Mouse (Mus musculus): ENCODE measurements at regions not wholly inside any gene's neighbourhood (a gene's known extent, or its start where the extent isn't known, plus 50 kb on each side); places are given as distances from the start of the nearest gene placed in this dataset.
"Not testable (repeated sequence)": the region's sequence is repeated elsewhere in the genome, so short reads cannot be mapped to it uniquely, and the experiment has no call there.

DNA sequence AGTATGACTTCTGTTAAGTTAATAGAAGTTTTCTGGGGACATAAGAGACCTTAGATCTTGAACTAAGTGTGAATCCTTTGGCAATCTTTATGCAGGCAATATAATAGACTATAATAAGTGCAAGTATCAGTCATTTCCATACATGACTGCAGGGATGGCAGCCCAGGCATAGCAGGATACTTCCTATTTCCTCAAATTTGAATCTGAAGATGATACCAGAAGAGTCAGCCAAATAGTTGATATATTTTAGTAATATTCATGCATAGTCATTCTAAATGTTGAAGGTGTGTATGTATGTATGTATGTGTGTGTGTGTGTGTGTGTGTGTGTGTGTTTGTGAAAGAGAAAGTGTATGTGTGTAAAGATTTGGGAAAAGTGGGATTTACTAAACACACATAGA is 64.3 kb downstream of the Prl2c2 start:
- TF ChIP-seq TAL1, GATA1 (IDR thresholded peaks at IDR 0.05; ENCODE audit: low read length): not testable (repeated sequence)

All from erythroblast, embryonic 14.5 days (primary cell).